Mouse (Mus musculus) hematopoietic stem cell, adult 5-6 weeks (primary cell): ENCODE results near the gene Nfe2. TPM values are rescaled to one million over a fixed set of nuclear protein-coding genes. Genes with fewer than 3 reads are reported as not detected.
"Not testable (repeated sequence)": the region's sequence is repeated elsewhere in the genome, so short reads cannot be mapped to it uniquely, and the experiment has no call there.

ENCODE experiments used
- ATAC-seq, 2 experiments: fragments of 125-278 bp in 1 of 2; replicated peaks in 1 of 2; 2 replicates each; pipeline ENCODE4 v1.8.0; 2016 to 2017; ENCODE audit warnings: inconsistent platforms in 2 of 2, mild to moderate bottlenecking in 2 of 2, moderate number of reproducible peaks in 2 of 2, low read depth in 1 of 2, moderate TSS enrichment in 1 of 2; ENCODE audit not compliant: low FRiP score in 2 of 2, poor library complexity in 2 of 2, severe bottlenecking in 2 of 2, insufficient read depth in 1 of 2, low TSS enrichment in 1 of 2
- total RNA-seq: library from RNA; stranded (forward); fragments of 172-1452, 232-1000 nt; gene quantifications from 2 replicates; pipeline ENCODE4 v1.2.3, GENCODE M21; 2017

Gene Nfe2
- total RNA-seq, 1 experiment from 2014 or later: 245 TPM

- peak; percentile 17 to 18; a peak in 3 of 4 replicates for ATAC-seq
These were observed 1.8 kb upstream of the Nfe2 start for GRCm38 (mm10) chr15:103259989-103260388.

- no peak for ATAC-seq
These were observed 959 bp upstream of the Nfe2 start for GRCm38 (mm10) chr15:103259162-103259561.

GRCm38 (mm10) chr15:103256210-103256986 is 1.8 kb downstream of the Nfe2 start:
- no peak for ATAC-seq

GRCm38 (mm10) chr15:103255169-103255568 is 3.0 kb downstream of the Nfe2 start:
- peak; percentile 17 to 39; a peak in 3 of 4 replicates for ATAC-seq

GRCm38 (mm10) chr15:103253352-103253751 is 4.9 kb downstream of the Nfe2 start:
- ATAC-seq: no peak

- peak; percentile 15 to 24; a peak in 3 of 4 replicates for ATAC-seq
These were observed 5.5 kb downstream of the Nfe2 start for GRCm38 (mm10) chr15:103252660-103253059.

GRCm38 (mm10) chr15:103251595-103251994 is 6.6 kb downstream of the Nfe2 start:
- no peak for ATAC-seq

- peak; percentile 38 to 48; a peak in 3 of 4 replicates for ATAC-seq
These were observed 7.9 kb downstream of the Nfe2 start for GRCm38 (mm10) chr15:103250195-103250740.

GRCm38 (mm10) chr15:103249511-103249910 is 8.7 kb downstream of the Nfe2 start:
- not testable (repeated sequence) for ATAC-seq

- no peak for ATAC-seq
These were observed 9.5 kb downstream of the Nfe2 start for GRCm38 (mm10) chr15:103248401-103249313.

GRCm38 (mm10) chr15:103247782-103248400 is 10.3 kb downstream of the Nfe2 start:
- ATAC-seq: no peak

GRCm38 (mm10) chr15:103247078-103247781 is 11.0 kb downstream of the Nfe2 start:
- no peak for ATAC-seq

GRCm38 (mm10) chr15:103245616-103246015 is 12.6 kb downstream of the Nfe2 start:
- no peak for ATAC-seq

GRCm38 (mm10) chr15:103242885-103243284 is 15.3 kb downstream of the Nfe2 start:
- no peak for ATAC-seq

GRCm38 (mm10) chr15:103241071-103242018 is 16.9 kb downstream of the Nfe2 start:
- ATAC-seq: not testable (repeated sequence)
